Mouse (Mus musculus) kidney, adult 10 weeks (tissue): Measurements from ENCODE around the gene Vmn1r160. TPM values are rescaled to one million over a fixed set of nuclear protein-coding genes. Genes with fewer than 3 reads are reported as not detected.

ENCODE experiments used
- polyA plus RNA-seq: library from polyadenylated mRNA; stranded (reverse); fragments of 350-450 nt; fragmentation: Illumina TruSeq; extraction: RNeasy Lipid Tissue Mini Kit (QIAGEN cat#74804); gene quantifications from one replicate; pipeline ENCODE4 v1.2.3, GENCODE M21; 2014; ENCODE audit warnings: low read depth, low replicate concordance

Gene Vmn1r160
- polyA plus RNA-seq: not detected

GRCm38 (mm10) chr7:22870924-22871323, at the start of gene Vmn1r160:
Gene Vmn1r160 (plus strand): TSS chr7:22871224.

GRCm38 (mm10) chr7:22843505-22843904, 27.5 kb upstream of the Vmn1r160 start, which contains the start of gene Vmn1r159:
Gene Vmn1r159 (minus strand): TSS chr7:22843605.

Other genes with a start within 250 kb of the Vmn1r160 start
- gene Vmn1r155, start 213.2 kb upstream of the Vmn1r160 start, polyA plus RNA-seq: not detected
- gene Gm8693, start 178.9 kb upstream of the Vmn1r160 start, polyA plus RNA-seq: not detected
- gene Gm4567, start 151.5 kb upstream of the Vmn1r160 start, polyA plus RNA-seq: not detected
- gene Vmn1r157, start 109.5 kb upstream of the Vmn1r160 start, polyA plus RNA-seq: not detected
- not detected for gene Vmn1r158, start 80.4 kb upstream of the Vmn1r160 start, polyA plus RNA-seq
- gene Vmn1r159, start 27.6 kb upstream of the Vmn1r160 start, polyA plus RNA-seq: not detected
- not detected for gene Gm4214, start 113.4 kb downstream of the Vmn1r160 start, polyA plus RNA-seq
- gene Gm4216, start 148.7 kb downstream of the Vmn1r160 start, polyA plus RNA-seq: not detected
- not detected for gene Vmn1r163, start 184.3 kb downstream of the Vmn1r160 start, polyA plus RNA-seq
- not detected for gene Gm8720, start 196.2 kb downstream of the Vmn1r160 start, polyA plus RNA-seq